Mouse (Mus musculus): ENCODE measurements around the gene Rasgrf2. TPM values are rescaled to one million over a fixed set of nuclear protein-coding genes. Genes with fewer than 3 reads are reported as not detected.

Gene Rasgrf2
- polyA plus RNA-seq, 1 experiment from 2014 or later: 0.14 TPM

DNA sequence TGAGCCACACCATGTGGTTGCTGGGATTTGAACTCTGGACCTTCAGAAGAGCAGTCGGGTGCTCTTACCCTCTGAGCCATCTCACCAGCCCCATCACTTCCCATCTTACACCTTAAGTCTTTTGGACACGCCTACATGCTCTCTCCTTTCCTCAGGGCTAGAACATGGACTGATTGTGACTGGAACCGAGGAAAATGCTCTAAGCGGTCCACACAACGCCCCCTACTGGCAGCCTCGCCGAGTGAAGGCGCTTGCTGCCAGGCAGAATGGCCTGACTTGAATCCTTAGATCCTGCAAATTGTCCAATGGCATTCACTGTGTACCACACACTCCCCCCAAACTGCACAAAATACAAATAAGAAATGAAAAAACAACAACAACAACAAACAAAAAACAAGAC lies 274.0 kb downstream of the Rasgrf2 start:
- Histone ChIP-seq H3K9ac (replicated peaks; ENCODE audit: low read depth, low read length) (no peak overlapping the region), H3K4me2 (replicated peaks; ENCODE audit: low read depth, low read length) (no peak overlapping the region), H3K4me3 (ENCODE audit: low read depth, low read length) (no peak overlapping the region), H3K27ac (ENCODE audit: low read length) (no peak overlapping the region), H3K36me3 (ENCODE audit: control insufficient read depth, insufficient read depth, low read length) (no peaks in the 10 kb centered on the region), H3K4me1 (ENCODE audit: control insufficient read depth, insufficient read depth, low read length) (no peaks in the 10 kb centered on the region), H3K9me3 (ENCODE audit: control insufficient read depth, low read depth, low read length) (no peaks in the 10 kb centered on the region), H3K27me3 (ENCODE audit: control insufficient read depth, insufficient read depth, low read length) (no peaks in the 10 kb centered on the region)
- ATAC-seq (ENCODE audit: insufficient number of reproducible peaks, insufficient read depth, low FRiP score, low read depth): no peak
- WGBS: 63% methylated on average over 8 of the region's 8 CpGs

- 67% methylated on average over 3 of the region's 3 CpGs for WGBS
- Histone ChIP-seq H3K4me3 (ENCODE audit: low read depth, low read length) (no peak overlapping the region), H3K9ac (replicated peaks; ENCODE audit: low read depth, low read length) (no peak overlapping the region), H3K9me3 (ENCODE audit: control insufficient read depth, low read depth, low read length) (no peaks in the 10 kb centered on the region), H3K4me1 (ENCODE audit: control insufficient read depth, insufficient read depth, low read length) (no peaks in the 10 kb centered on the region), H3K36me3 (ENCODE audit: control insufficient read depth, insufficient read depth, low read length) (no peaks in the 10 kb centered on the region), H3K27me3 (ENCODE audit: control insufficient read depth, insufficient read depth, low read length) (no peaks in the 10 kb centered on the region), H3K4me2 (replicated peaks; ENCODE audit: low read depth, low read length) (no peak overlapping the region), H3K27ac (ENCODE audit: low read length) (no peak overlapping the region)
- no peak for ATAC-seq (ENCODE audit: insufficient number of reproducible peaks, insufficient read depth, low FRiP score, low read depth)
These were observed 277.0 kb downstream of the Rasgrf2 start for GRCm38 (mm10) chr13:91854412-91854811.

Other genes starting within 250 kb of the Rasgrf2 start
- gene Gm20379, start 174.3 kb upstream of the Rasgrf2 start, polyA plus RNA-seq (2014; fragmentation: Nextera tagmentation; extraction: Ambion mirVana): 1.8 and 2.5 TPM in 2 replicates
- gene Dhfr, start 223.1 kb upstream of the Rasgrf2 start, polyA plus RNA-seq (2014; fragmentation: Nextera tagmentation; extraction: Ambion mirVana): 15.3 and 16.3 TPM in 2 replicates
- 30.9 and 31.6 TPM in 2 replicates for gene Msh3, start 223.3 kb upstream of the Rasgrf2 start, polyA plus RNA-seq (2014; fragmentation: Nextera tagmentation; extraction: Ambion mirVana)

Data from stomach, embryonic 14.5 days (tissue).